Mouse (Mus musculus) hindbrain, embryonic 15.5 days (tissue): ENCODE data around the gene Ift81. TPM values are rescaled to one million over a fixed set of nuclear protein-coding genes. Genes with fewer than 3 reads are reported as not detected.

Source experiments
- ATAC-seq: fragments of 200-750 bp; cut with Nextera tagmentation; 2 replicates; pipeline ENCODE4 v1.8.0; 2017; ENCODE audit warnings: low read depth, moderate number of reproducible peaks, moderate TSS enrichment; ENCODE audit not compliant: low FRiP score
- H3K27ac ChIP-seq: fragments of 300-500 bp; sonication (generic); replicated peaks from 2 replicates; pipeline ENCODE4 v1.5.1; 2015; ENCODE audit warnings: mild to moderate bottlenecking, inconsistent platforms
- H3K27me3 ChIP-seq: fragments of 300-500 bp; sonication (generic); 2 replicates; pipeline ENCODE4 v1.6.1; 2015; ENCODE audit warnings: control low read depth, inconsistent platforms
- H3K36me3 ChIP-seq: fragments of 300-500 bp; sonication (generic); 2 replicates; pipeline ENCODE4 v1.6.1; 2015; ENCODE audit warnings: control low read depth, inconsistent platforms
- H3K4me1 ChIP-seq: fragments of 300-500 bp; sonication (generic); replicated peaks from 2 replicates; pipeline ENCODE4 v1.6.1; 2015; ENCODE audit warnings: control low read depth, inconsistent platforms
- H3K4me2 ChIP-seq: fragments of 300-500 bp; sonication (generic); 2 replicates; pipeline ENCODE4 v1.6.1; 2015; ENCODE audit warnings: moderate library complexity, mild to moderate bottlenecking, inconsistent platforms
- H3K4me3 ChIP-seq: fragments of 300-500 bp; sonication (generic); 2 replicates; pipeline ENCODE4 v1.5.1; 2015; ENCODE audit warnings: mild to moderate bottlenecking, inconsistent platforms
- H3K9ac ChIP-seq: fragments of 300-500 bp; sonication (generic); 2 replicates; pipeline ENCODE4 v1.6.1; 2015; ENCODE audit warnings: inconsistent platforms
- H3K9me3 ChIP-seq: fragments of 300-500 bp; sonication (generic); 2 replicates; pipeline ENCODE4 v1.6.1; 2016; ENCODE audit warnings: control low read depth, inconsistent platforms
- WGBS: fragments of 180-500 bp; shearing (Covaris S2); methylation state at CpG from one replicate; pipeline ENCODE4 v1.1.7; 2015; 5-methylcytosine and 5-hydroxymethylcytosine counted together
- polyA plus RNA-seq: library from polyadenylated mRNA; unstranded; fragments of >200 nt; fragmentation: Nextera tagmentation; extraction: Ambion mirVana; gene quantifications from 2 replicates; pipeline ENCODE4 v1.2.1, GENCODE M21; 2015

Ift81 gene
- polyA plus RNA-seq, 1 experiment from 2014 or later: 52.9 TPM

GRCm38 (mm10) chr5:122541871-122542270 lies 72.4 kb downstream of the Ift81 start:
- no peak for ATAC-seq
- H3K36me3 ChIP-seq: peaks cover 7% of the 10 kb centered on the region; the same call in 1 of the 2 replicates
- no peak overlapping the region for H3K9ac ChIP-seq
- H3K27me3 ChIP-seq: no peaks in the 10 kb centered on the region
- 91% methylated on average over 8 of the region's 8 CpGs for WGBS
- no peak overlapping the region for H3K4me2 ChIP-seq
- no peaks in the 10 kb centered on the region for H3K4me1 ChIP-seq
- H3K27ac ChIP-seq: no peak overlapping the region
- no peaks in the 10 kb centered on the region for H3K9me3 ChIP-seq
- H3K4me3 ChIP-seq: no peak overlapping the region

- ATAC-seq: no peak
- 96% methylated on average over 11 of the region's 11 CpGs for WGBS
- no peaks in the 10 kb centered on the region for H3K9me3 ChIP-seq
These were observed 76.2 kb downstream of the Ift81 start for GRCm38 (mm10) chr5:122538077-122538476.

GRCm38 (mm10) chr5:122537654-122538053 lies 76.7 kb downstream of the Ift81 start:
- Histone ChIP-seq H3K4me3 (no peak overlapping the region), H3K27ac (no peak overlapping the region), H3K4me1 (no peaks in the 10 kb centered on the region), H3K36me3 (peaks cover 7% of the 10 kb centered on the region; the same call in 1 of the 2 replicates), H3K27me3 (no peaks in the 10 kb centered on the region), H3K9me3 (no peaks in the 10 kb centered on the region), H3K4me2 (no peak overlapping the region), H3K9ac (no peak overlapping the region)
- 97% methylated on average over 5 of the region's 5 CpGs for WGBS
- no peak for ATAC-seq

More at GRCm38 (mm10) chr5:122538077-122538476, 76.2 kb downstream of the Ift81 start:
- H3K27me3 ChIP-seq: no peaks in the 10 kb centered on the region
- H3K9ac ChIP-seq: no peak overlapping the region
- no peaks in the 10 kb centered on the region for H3K4me1 ChIP-seq
- H3K4me2 ChIP-seq: no peak overlapping the region
- H3K36me3 ChIP-seq: peaks cover 7% of the 10 kb centered on the region; the same call in 1 of the 2 replicates
- H3K4me3 ChIP-seq: no peak overlapping the region
- no peak overlapping the region for H3K27ac ChIP-seq

GRCm38 (mm10) chr5:122533884-122534283 lies 80.4 kb downstream of the Ift81 start:
- ATAC-seq: no peak
- 68% methylated on average over 8 of the region's 8 CpGs for WGBS
- H3K4me1 ChIP-seq: peaks cover 14% of the 10 kb centered on the region; the same call in 1 of the 2 replicates
- H3K27me3 ChIP-seq: no peaks in the 10 kb centered on the region
- H3K9me3 ChIP-seq: no peaks in the 10 kb centered on the region
- H3K27ac ChIP-seq: no peak overlapping the region
- no peak overlapping the region for H3K4me3 ChIP-seq
- H3K36me3 ChIP-seq: peaks cover 3% of the 10 kb centered on the region; the same call in 1 of the 2 replicates
- no peak overlapping the region for H3K4me2 ChIP-seq
- no peak overlapping the region for H3K9ac ChIP-seq

- Histone ChIP-seq H3K4me3 (no peak overlapping the region), H3K4me1 (peaks cover 30% of the 10 kb centered on the region), H3K36me3 (no peaks in the 10 kb centered on the region), H3K9ac (no peak overlapping the region), H3K9me3 (no peaks in the 10 kb centered on the region), H3K4me2 (no peak overlapping the region), H3K27me3 (no peaks in the 10 kb centered on the region), H3K27ac (no peak overlapping the region)
- ATAC-seq: no peak
- WGBS: 75% methylated on average over 9 of the region's 9 CpGs
These were observed 84.3 kb downstream of the Ift81 start for GRCm38 (mm10) chr5:122529913-122530604.

- Histone ChIP-seq H3K4me3 (no peak overlapping the region), H3K27ac (no peak overlapping the region), H3K9me3 (no peaks in the 10 kb centered on the region), H3K4me1 (peaks cover 30% of the 10 kb centered on the region), H3K4me2 (no peak overlapping the region), H3K27me3 (no peaks in the 10 kb centered on the region), H3K36me3 (no peaks in the 10 kb centered on the region), H3K9ac (no peak overlapping the region)
- 58% methylated on average over 3 of the region's 3 CpGs for WGBS
- ATAC-seq: no peak
These were observed 85.0 kb downstream of the Ift81 start for GRCm38 (mm10) chr5:122529316-122529715.

GRCm38 (mm10) chr5:122528591-122528990 lies 85.7 kb downstream of the Ift81 start:
- no peak for ATAC-seq
- no peaks in the 10 kb centered on the region for H3K36me3 ChIP-seq
- H3K4me3 ChIP-seq: no peak overlapping the region
- no peak overlapping the region for H3K9ac ChIP-seq
- WGBS: 79% methylated on average over 3 of the region's 3 CpGs
- H3K9me3 ChIP-seq: no peaks in the 10 kb centered on the region
- H3K4me2 ChIP-seq: no peak overlapping the region
- H3K27ac ChIP-seq: no peak overlapping the region
- no peaks in the 10 kb centered on the region for H3K27me3 ChIP-seq
- peaks cover 30% of the 10 kb centered on the region for H3K4me1 ChIP-seq

GRCm38 (mm10) chr5:122527761-122528160 lies 86.6 kb downstream of the Ift81 start:
- no peaks in the 10 kb centered on the region for H3K36me3 ChIP-seq
- peaks cover 30% of the 10 kb centered on the region for H3K4me1 ChIP-seq
- H3K4me3 ChIP-seq: no peak overlapping the region
- H3K9ac ChIP-seq: no peak overlapping the region
- H3K9me3 ChIP-seq: no peaks in the 10 kb centered on the region
- H3K27ac ChIP-seq: 0 out of 2 replicates have a peak overlapping the region, but pooled peaks have one; percentile 32
- H3K27me3 ChIP-seq: no peaks in the 10 kb centered on the region
- WGBS: 56% methylated on average over 11 of the region's 11 CpGs
- no peak overlapping the region for H3K4me2 ChIP-seq
- ATAC-seq: no peak

GRCm38 (mm10) chr5:122526878-122527730 lies 87.2 kb downstream of the Ift81 start:
- 70% methylated on average over 15 of the region's 15 CpGs for WGBS
- H3K4me1 ChIP-seq: peaks cover 30% of the 10 kb centered on the region
- H3K36me3 ChIP-seq: no peaks in the 10 kb centered on the region
- peak overlapping the region; percentile 57; the same call in 1 of the 2 replicates for H3K27ac ChIP-seq
- H3K9me3 ChIP-seq: no peaks in the 10 kb centered on the region
- no peaks in the 10 kb centered on the region for H3K27me3 ChIP-seq
- ATAC-seq: 0 out of 2 replicates have a peak, but pooled peaks have one; percentile 27
- H3K4me3 ChIP-seq: no peak overlapping the region
- H3K9ac ChIP-seq: no peak overlapping the region
- H3K4me2 ChIP-seq: no peak overlapping the region

- Histone ChIP-seq H3K9me3 (no peaks in the 10 kb centered on the region), H3K27me3 (no peaks in the 10 kb centered on the region), H3K36me3 (no peaks in the 10 kb centered on the region), H3K9ac (no peak overlapping the region), H3K4me3 (no peak overlapping the region), H3K27ac (peak overlapping the region; percentile 57; the same call in 1 of the 2 replicates), H3K4me1 (peaks cover 30% of the 10 kb centered on the region), H3K4me2 (no peak overlapping the region)
- WGBS: 78% methylated on average over 9 of the region's 9 CpGs
- peak; percentile 71 for ATAC-seq
These were observed 87.9 kb downstream of the Ift81 start for GRCm38 (mm10) chr5:122526405-122526804.

- Histone ChIP-seq H3K27ac (no peak overlapping the region), H3K9me3 (no peaks in the 10 kb centered on the region), H3K36me3 (no peaks in the 10 kb centered on the region), H3K9ac (no peak overlapping the region), H3K4me3 (no peak overlapping the region), H3K4me1 (peaks cover 28% of the 10 kb centered on the region), H3K27me3 (no peaks in the 10 kb centered on the region), H3K4me2 (no peak overlapping the region)
- WGBS: 81% methylated on average over 14 of the region's 14 CpGs
- ATAC-seq: no peak
These were observed 88.9 kb downstream of the Ift81 start for GRCm38 (mm10) chr5:122525238-122525931.
